Mouse (Mus musculus): ENCODE results near the gene D930048N14Rik. TPM values are rescaled to one million over a fixed set of nuclear protein-coding genes. Genes with fewer than 3 reads are reported as not detected.
A peak's percentile ranks its signal among the peaks of the same experiment; 100 is the strongest.
"Not testable (repeated sequence)": the region's sequence is repeated elsewhere in the genome, so short reads cannot be mapped to it uniquely, and the experiment has no call there.

Gene D930048N14Rik
- total RNA-seq (2015) (0.15 TPM in 1 of 2 replicates, not detected in the other), total RNA-seq (2017) (0.21 TPM in 1 of 2 replicates, not detected in the other)

GRCm38 (mm10) chr11:51650691-51651515, at the start of gene D930048N14Rik, which contains the start of gene N4bp3:
TSS of gene D930048N14Rik (plus strand) at chr11:51650954.
TSS of gene N4bp3 (minus strand) at chr11:51650842.
- ATAC-seq (replicated peaks; ENCODE audit: poor library complexity), result peak; percentile 52

DNA sequence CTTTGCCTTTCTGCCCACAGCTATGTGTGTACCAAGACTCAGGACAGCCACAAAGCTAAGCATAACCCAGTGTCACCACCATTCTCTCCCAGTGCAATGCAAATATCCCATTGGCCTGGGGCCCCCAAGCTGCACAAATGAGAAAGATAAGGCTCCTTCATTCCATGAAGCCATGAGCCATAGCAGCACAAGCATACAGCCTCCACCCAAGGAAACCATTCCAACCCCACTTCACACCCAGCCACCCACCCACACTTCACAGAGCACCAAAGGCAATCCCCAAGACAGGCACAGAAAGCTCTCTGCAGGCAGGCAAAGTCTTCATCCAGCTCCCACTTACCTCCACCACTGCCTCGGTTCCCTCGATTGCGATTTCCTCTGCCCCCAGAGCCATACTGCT, 48.5 kb upstream of the D930048N14Rik start:
- no peak for ATAC-seq (replicated peaks; ENCODE audit: poor library complexity)

- ATAC-seq (replicated peaks; ENCODE audit: poor library complexity), result peak; percentile 33
Measured at GRCm38 (mm10) chr11:51605602-51606446, 44.9 kb upstream of the D930048N14Rik start.

GRCm38 (mm10) chr11:51606447-51607095, 44.2 kb upstream of the D930048N14Rik start, which contains the start of gene Hnrnpab:
TSS of gene Hnrnpab (minus strand) at chr11:51606847.
- ATAC-seq (replicated peaks; ENCODE audit: poor library complexity), result peak; percentile 74

GRCm38 (mm10) chr11:51607096-51607738, 43.5 kb upstream of the D930048N14Rik start:
- ATAC-seq (replicated peaks; ENCODE audit: poor library complexity), result peak; percentile 14

DNA sequence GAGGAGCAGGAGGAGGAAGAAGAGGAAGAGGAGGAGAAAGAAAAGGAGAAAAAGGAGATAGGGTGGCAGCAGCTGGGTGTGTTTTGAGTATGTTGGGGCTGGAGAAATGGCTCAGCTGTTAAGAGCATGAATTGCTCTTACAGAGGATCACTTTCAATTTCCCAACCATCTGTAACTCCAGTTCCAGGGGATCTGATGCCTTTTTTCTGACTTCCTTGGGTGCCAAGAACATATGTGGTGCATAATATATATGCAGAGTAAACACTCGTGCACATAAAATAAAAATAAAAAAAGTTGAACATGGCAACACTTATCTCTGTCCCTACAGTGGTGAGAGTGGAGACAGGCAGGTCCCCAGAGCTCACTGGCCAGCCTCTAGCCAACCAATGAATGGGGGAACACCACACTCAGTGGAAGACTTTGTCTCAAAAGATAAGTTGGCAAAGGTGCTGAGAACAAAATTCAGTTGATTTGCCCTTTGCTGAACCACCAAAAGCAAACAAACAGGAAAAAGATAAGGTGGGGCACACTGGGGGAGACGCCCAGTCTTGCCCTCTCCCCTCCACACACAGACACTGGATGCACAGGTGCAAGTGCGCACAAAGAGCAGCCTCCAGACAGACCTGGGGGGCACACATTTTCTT, 41.4 kb upstream of the D930048N14Rik start:
- peak; percentile 53 for ATAC-seq (replicated peaks; ENCODE audit: poor library complexity)

DNA sequence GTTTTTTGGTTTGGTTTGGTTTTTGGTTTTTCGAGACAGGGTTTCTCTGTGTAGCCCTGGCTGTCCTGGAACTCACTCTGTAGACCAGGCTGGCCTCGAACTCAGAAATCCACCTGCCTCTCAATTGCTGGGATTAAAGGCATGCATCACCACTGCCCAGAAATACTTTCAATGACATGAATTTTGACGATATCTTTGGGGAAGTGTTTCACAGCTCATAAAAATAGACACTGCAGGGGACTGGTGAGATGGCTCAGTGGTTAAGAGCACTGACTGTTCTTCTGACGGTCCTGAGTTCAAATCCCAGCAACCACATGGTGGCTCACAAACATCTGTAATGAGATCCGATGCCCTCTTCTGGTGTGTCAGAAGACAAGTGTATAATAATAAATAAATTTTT, 40.8 kb upstream of the D930048N14Rik start:
- not testable (repeated sequence) for ATAC-seq (replicated peaks; ENCODE audit: poor library complexity)

DNA sequence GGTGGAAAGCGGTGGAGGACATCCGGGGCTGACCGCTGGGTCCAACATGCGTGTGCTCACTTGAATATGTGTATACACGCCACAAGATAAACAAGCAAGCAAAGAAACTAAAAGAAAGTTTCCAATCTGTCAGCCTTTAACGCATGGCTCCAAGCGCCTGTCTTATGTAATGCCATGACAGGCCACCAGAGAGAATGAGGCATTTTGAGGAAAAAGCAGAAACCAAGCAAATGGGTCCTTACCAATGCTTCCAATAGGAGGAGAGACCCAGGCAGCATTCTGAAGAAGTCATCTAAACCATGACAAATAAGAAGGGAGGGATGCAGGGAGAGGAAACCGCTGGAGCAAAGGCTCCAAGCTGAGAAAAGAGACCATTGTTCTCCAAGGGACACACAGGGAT, 36.5 kb upstream of the D930048N14Rik start:
- no peak for ATAC-seq (replicated peaks; ENCODE audit: poor library complexity)

GRCm38 (mm10) chr11:51615129-51615528, 35.6 kb upstream of the D930048N14Rik start:
- ATAC-seq (replicated peaks; ENCODE audit: poor library complexity), result no peak

DNA sequence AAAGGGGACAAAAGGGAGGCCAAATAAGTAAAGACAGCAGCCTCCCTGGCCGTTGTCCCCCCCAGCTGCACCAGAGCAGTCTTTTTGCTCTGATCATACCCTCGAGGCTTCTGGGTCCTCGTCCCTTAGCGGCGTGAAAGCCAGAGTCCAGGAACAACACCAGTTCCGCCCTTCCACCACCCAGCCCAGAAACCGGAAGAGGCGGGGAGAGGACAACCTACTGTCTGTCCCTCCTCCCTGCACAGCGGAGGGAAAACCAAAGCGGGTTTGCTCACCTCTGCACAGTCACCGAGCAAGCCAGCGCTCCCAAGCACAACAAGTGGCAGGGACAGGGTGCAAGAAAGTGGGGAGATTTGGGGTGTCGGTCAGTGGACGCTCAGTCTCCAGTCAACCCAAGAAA, 35.2 kb upstream of the D930048N14Rik start:
- ATAC-seq (replicated peaks; ENCODE audit: poor library complexity), result peak; percentile 65

DNA sequence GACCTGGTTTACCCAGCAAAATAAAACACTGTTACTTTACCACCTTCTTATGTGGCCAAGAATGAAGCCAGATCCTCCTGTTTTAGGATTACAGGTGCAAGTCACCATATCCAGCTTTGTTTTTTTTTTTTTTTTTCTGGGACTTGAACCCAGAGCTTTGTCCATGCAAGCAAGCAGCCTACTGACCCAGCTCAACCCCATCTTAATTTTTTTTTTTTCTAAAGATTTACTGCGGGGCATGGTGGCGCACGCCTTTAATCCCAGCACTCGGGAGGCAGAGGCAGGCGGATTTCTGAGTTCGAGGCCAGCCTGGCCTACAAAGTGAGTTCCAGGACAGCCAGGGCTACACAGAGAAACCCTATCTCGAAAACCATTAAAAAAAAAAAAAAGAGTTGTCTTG, 34.6 kb upstream of the D930048N14Rik start:
- not testable (repeated sequence) for ATAC-seq (replicated peaks; ENCODE audit: poor library complexity)

DNA sequence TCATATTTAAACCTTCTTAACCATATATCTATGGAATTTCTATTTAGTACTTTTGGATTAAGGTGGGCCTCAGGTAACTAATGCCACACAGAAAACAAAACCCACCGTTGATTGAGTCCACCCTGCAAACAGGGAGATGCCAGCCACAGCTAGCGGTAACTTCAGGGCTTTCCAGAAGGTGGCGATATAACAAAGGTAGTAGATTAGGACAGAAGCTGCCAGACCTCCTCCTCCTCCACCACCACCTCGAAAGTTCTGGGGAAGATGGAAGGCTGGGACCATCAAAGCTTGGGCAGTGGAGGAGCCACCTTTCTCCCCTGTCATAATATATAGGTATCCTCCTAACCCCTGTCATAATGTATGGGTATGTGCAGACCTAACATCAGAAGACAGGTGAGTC, 33.1 kb upstream of the D930048N14Rik start:
- ATAC-seq (replicated peaks; ENCODE audit: poor library complexity), result peak; percentile 57

DNA sequence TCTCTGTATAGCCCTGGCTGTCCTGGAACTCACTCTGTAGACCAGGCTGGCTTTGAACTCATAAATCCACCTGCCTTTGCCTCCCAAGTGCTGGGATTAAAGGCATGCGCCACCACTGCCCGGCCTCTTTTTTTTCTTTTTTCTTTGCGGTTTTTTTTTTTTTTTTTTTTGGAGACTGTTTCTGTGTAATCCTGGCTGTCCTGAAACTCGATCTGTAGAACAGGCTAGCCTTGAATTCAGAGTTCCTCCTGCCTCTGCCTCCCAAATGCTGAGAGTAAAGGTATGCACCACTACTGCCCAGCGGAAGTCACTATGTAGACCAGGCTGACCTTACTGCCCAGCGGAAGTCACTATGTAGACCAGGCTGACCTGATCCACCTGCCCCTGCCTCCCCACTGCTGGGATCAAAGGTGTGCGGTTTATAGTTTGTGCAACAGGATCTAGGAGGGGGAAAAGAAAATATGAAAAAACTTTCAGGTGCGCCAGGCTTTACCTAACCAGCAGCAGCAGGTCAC, 31.8 kb upstream of the D930048N14Rik start:
- ATAC-seq (replicated peaks; ENCODE audit: poor library complexity), result 0 out of 2 replicates have a peak, but pooled peaks have one; percentile 0

GRCm38 (mm10) chr11:51619409-51620060, 31.2 kb upstream of the D930048N14Rik start, which contains the start of gene Nhp2:
TSS of gene Nhp2 (plus strand) at chr11:51619735.
- peak; percentile 75 for ATAC-seq (replicated peaks; ENCODE audit: poor library complexity)

GRCm38 (mm10) chr11:51620084-51620483, 30.7 kb upstream of the D930048N14Rik start:
- no peak for ATAC-seq (replicated peaks; ENCODE audit: poor library complexity)

- ATAC-seq (replicated peaks; ENCODE audit: poor library complexity), result no peak
Measured at GRCm38 (mm10) chr11:51621776-51622175, 29.0 kb upstream of the D930048N14Rik start.

- no peak for ATAC-seq (replicated peaks; ENCODE audit: poor library complexity)
Measured at GRCm38 (mm10) chr11:51622971-51623491, 27.7 kb upstream of the D930048N14Rik start.

DNA sequence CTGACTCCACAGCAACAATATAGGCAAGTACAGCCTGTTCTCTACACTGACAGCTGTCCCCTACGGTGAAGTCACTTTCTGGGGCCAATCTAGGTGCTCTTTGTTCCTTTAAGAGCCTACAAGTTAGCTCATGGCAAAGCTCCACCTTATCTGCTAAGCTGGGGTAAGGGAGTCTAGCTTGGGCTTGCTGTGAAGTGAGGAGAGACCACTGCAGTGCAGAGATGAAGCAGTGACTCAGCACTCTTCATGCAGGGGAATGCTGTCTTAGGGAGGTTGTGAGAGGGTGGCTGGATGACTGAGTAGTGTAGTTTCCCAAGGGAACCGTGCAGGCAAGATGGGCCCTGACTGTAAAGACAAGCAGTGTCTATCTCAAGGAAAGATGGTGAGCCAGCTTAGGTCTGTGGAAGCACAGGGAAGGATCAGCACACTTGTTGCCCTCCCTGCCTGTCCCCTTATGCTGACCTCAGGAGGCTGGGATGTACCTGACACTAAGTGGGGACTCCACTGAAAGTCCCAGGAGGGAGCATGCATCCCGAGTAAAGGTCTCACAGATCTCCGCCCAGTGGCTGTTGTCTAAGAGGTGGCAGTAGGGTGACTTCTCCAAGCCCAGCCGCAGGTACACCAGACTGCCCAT, 25.4 kb upstream of the D930048N14Rik start:
- peak; percentile 76 for ATAC-seq (replicated peaks; ENCODE audit: poor library complexity)

All from megakaryocyte progenitor cell, adult 5-6 weeks (primary cell).